Mouse (Mus musculus) heart, postnatal 0 days (tissue): ENCODE data around the gene Zswim7.

Experiments
- CTCF ChIP-seq: IDR thresholded peaks from 2 replicates; pipeline ENCODE4 v1.5.1; 2016; ENCODE audit warnings: antibody characterized with exemption, control low read depth, low read depth
- EP300 ChIP-seq: IDR thresholded peaks from 2 replicates; pipeline ENCODE4 v1.6.1; 2016; ENCODE audit warnings: antibody characterized with exemption, low read depth

GRCm38 (mm10) chr11:62223962-62224361, 57.2 kb downstream of the Zswim7 start:
- TF ChIP-seq CTCF (no peak), EP300 (no peak)
